Mouse (Mus musculus): ENCODE data around the gene Wrb. TPM values are rescaled to one million over a fixed set of nuclear protein-coding genes. Genes with fewer than 3 reads are reported as not detected.

The Wrb gene
- polyA plus RNA-seq, 1 experiment from 2014 or later = 214 TPM

GRCm38 (mm10) chr16:96165723-96166264 lies 20.6 kb downstream of the Wrb start:
- no peak for ATAC-seq (ENCODE audit: low FRiP score)
- no peak overlapping the region for H3K4me2 ChIP-seq (replicated peaks)
- no peak overlapping the region for H3K27ac ChIP-seq
- H3K36me3 ChIP-seq (replicated peaks; ENCODE audit: control insufficient read depth, insufficient read depth) = no peaks in the 10 kb centered on the region
- H3K9me3 ChIP-seq (ENCODE audit: control insufficient read depth, low read length) = no peaks in the 10 kb centered on the region
- WGBS = 82% methylated on average over 4 of the region's 4 CpGs
- H3K4me1 ChIP-seq (replicated peaks; ENCODE audit: control insufficient read depth, insufficient read depth, low read length) = no peaks in the 10 kb centered on the region
- H3K27me3 ChIP-seq (ENCODE audit: control insufficient read depth, insufficient read depth, low read length) = no peaks in the 10 kb centered on the region
- DNase-seq (ENCODE audit: low spot score) = no peak
- H3K9ac ChIP-seq = no peak overlapping the region
- H3K4me3 ChIP-seq (replicated peaks; ENCODE audit: low read length) = no peak overlapping the region

GRCm38 (mm10) chr16:96168837-96169236 lies 23.6 kb downstream of the Wrb start:
- ATAC-seq (ENCODE audit: low FRiP score) (no peak), DNase-seq (ENCODE audit: low spot score) (no peak)
- Histone ChIP-seq H3K9ac (no peak overlapping the region), H3K27ac (no peak overlapping the region), H3K9me3 (ENCODE audit: control insufficient read depth, low read length) (no peaks in the 10 kb centered on the region), H3K36me3 (replicated peaks; ENCODE audit: control insufficient read depth, insufficient read depth) (no peaks in the 10 kb centered on the region), H3K4me1 (replicated peaks; ENCODE audit: control insufficient read depth, insufficient read depth, low read length) (no peaks in the 10 kb centered on the region), H3K27me3 (ENCODE audit: control insufficient read depth, insufficient read depth, low read length) (no peaks in the 10 kb centered on the region), H3K4me2 (replicated peaks) (no peak overlapping the region), H3K4me3 (replicated peaks; ENCODE audit: low read length) (no peak overlapping the region)
- whole genome bisulfite sequencing = 88% methylated on average over 4 of the region's 4 CpGs

GRCm38 (mm10) chr16:96173648-96174047 lies 28.4 kb downstream of the Wrb start:
- Histone ChIP-seq H3K27me3 (ENCODE audit: control insufficient read depth, insufficient read depth, low read length) (no peaks in the 10 kb centered on the region), H3K9me3 (ENCODE audit: control insufficient read depth, low read length) (no peaks in the 10 kb centered on the region), H3K4me1 (replicated peaks; ENCODE audit: control insufficient read depth, insufficient read depth, low read length) (no peaks in the 10 kb centered on the region), H3K4me3 (replicated peaks; ENCODE audit: low read length) (no peak overlapping the region), H3K36me3 (replicated peaks; ENCODE audit: control insufficient read depth, insufficient read depth) (no peaks in the 10 kb centered on the region), H3K27ac (no peak overlapping the region), H3K4me2 (replicated peaks) (no peak overlapping the region), H3K9ac (no peak overlapping the region)
- no peak for DNase-seq (ENCODE audit: low spot score)
- no peak for ATAC-seq (ENCODE audit: low FRiP score)
- 80% methylated on average over 8 of the region's 8 CpGs for WGBS

- no peak for ATAC-seq (ENCODE audit: low FRiP score)
- H3K4me2 ChIP-seq (replicated peaks) = no peak overlapping the region
- WGBS = 44% methylated on average over 2 of the region's 2 CpGs
- H3K27ac ChIP-seq = no peak overlapping the region
- H3K9me3 ChIP-seq (ENCODE audit: control insufficient read depth, low read length) = no peaks in the 10 kb centered on the region
- H3K27me3 ChIP-seq (ENCODE audit: control insufficient read depth, insufficient read depth, low read length) = no peaks in the 10 kb centered on the region
- no peaks in the 10 kb centered on the region for H3K4me1 ChIP-seq (replicated peaks; ENCODE audit: control insufficient read depth, insufficient read depth, low read length)
- no peak overlapping the region for H3K4me3 ChIP-seq (replicated peaks; ENCODE audit: low read length)
- H3K9ac ChIP-seq = no peak overlapping the region
- no peaks in the 10 kb centered on the region for H3K36me3 ChIP-seq (replicated peaks; ENCODE audit: control insufficient read depth, insufficient read depth)
- no peak for DNase-seq (ENCODE audit: low spot score)
Observed at GRCm38 (mm10) chr16:96175399-96175798, 30.2 kb downstream of the Wrb start.

GRCm38 (mm10) chr16:96179156-96179555 lies 33.9 kb downstream of the Wrb start:
- H3K9ac ChIP-seq = no peak overlapping the region

GRCm38 (mm10) chr16:96187619-96188018 lies 42.4 kb downstream of the Wrb start:
- Histone ChIP-seq H3K4me1 (replicated peaks; ENCODE audit: control insufficient read depth, insufficient read depth, low read length) (peaks cover 6% of the 10 kb centered on the region; the same call in 1 of the 2 replicates), H3K9me3 (ENCODE audit: control insufficient read depth, low read length) (0 out of 2 replicates have a peak, but pooled peaks cover 3% of the 10 kb centered on the region), H3K4me3 (replicated peaks; ENCODE audit: low read length) (no peak overlapping the region), H3K27me3 (ENCODE audit: control insufficient read depth, insufficient read depth, low read length) (no peaks in the 10 kb centered on the region), H3K36me3 (replicated peaks; ENCODE audit: control insufficient read depth, insufficient read depth) (no peaks in the 10 kb centered on the region), H3K27ac (no peak overlapping the region), H3K9ac (no peak overlapping the region), H3K4me2 (replicated peaks) (no peak overlapping the region)
- DNase-seq (ENCODE audit: low spot score) = no peak
- no peak for ATAC-seq (ENCODE audit: low FRiP score)
- WGBS = 86% methylated on average over 5 of the region's 5 CpGs

More at GRCm38 (mm10) chr16:96179156-96179555, 33.9 kb downstream of the Wrb start:
- DNase-seq (ENCODE audit: low spot score) (no peak), ATAC-seq (ENCODE audit: low FRiP score) (no peak)
- H3K4me3 ChIP-seq (replicated peaks; ENCODE audit: low read length) = no peak overlapping the region
- H3K27me3 ChIP-seq (ENCODE audit: control insufficient read depth, insufficient read depth, low read length) = no peaks in the 10 kb centered on the region
- H3K4me1 ChIP-seq (replicated peaks; ENCODE audit: control insufficient read depth, insufficient read depth, low read length) = no peaks in the 10 kb centered on the region
- H3K36me3 ChIP-seq (replicated peaks; ENCODE audit: control insufficient read depth, insufficient read depth) = no peaks in the 10 kb centered on the region
- H3K4me2 ChIP-seq (replicated peaks) = no peak overlapping the region
- no peaks in the 10 kb centered on the region for H3K9me3 ChIP-seq (ENCODE audit: control insufficient read depth, low read length)
- H3K27ac ChIP-seq = no peak overlapping the region

GRCm38 (mm10) chr16:96191531-96192506 lies 46.6 kb downstream of the Wrb start, which contains the start of gene Lca5l:
Gene Lca5l, minus strand, starts transcription at chr16:96192271.
- Histone ChIP-seq H3K9ac (peak within 1 kb of the TSS; percentile 84), H3K4me1 (replicated peaks; ENCODE audit: control insufficient read depth, insufficient read depth, low read length) (peaks cover 6% of the 10 kb centered on the region; the same call in 1 of the 2 replicates), H3K27ac (peak within 1 kb of the TSS; percentile 80), H3K27me3 (ENCODE audit: control insufficient read depth, insufficient read depth, low read length) (no peaks in the 10 kb centered on the region), H3K36me3 (replicated peaks; ENCODE audit: control insufficient read depth, insufficient read depth) (no peaks in the 10 kb centered on the region), H3K4me2 (replicated peaks) (peak within 1 kb of the TSS; percentile 54), H3K9me3 (ENCODE audit: control insufficient read depth, low read length) (no peaks in the 10 kb centered on the region), H3K4me3 (replicated peaks; ENCODE audit: low read length) (peak within 1 kb of the TSS; percentile 86)
- WGBS = under 1% methylated on average over 76 of the region's 77 CpGs
- ATAC-seq (ENCODE audit: low FRiP score) (peak; percentile 98), DNase-seq (ENCODE audit: low spot score) (peak; percentile 100)

- Histone ChIP-seq H3K4me2 (replicated peaks) (peak within 1 kb of the TSS; percentile 47), H3K36me3 (replicated peaks; ENCODE audit: control insufficient read depth, insufficient read depth) (no peaks in the 10 kb centered on the region), H3K4me1 (replicated peaks; ENCODE audit: control insufficient read depth, insufficient read depth, low read length) (no peaks in the 10 kb centered on the region), H3K4me3 (replicated peaks; ENCODE audit: low read length) (peak within 1 kb of the TSS; percentile 13), H3K9ac (no peak within 1 kb of the TSS), H3K27ac (no peak within 1 kb of the TSS), H3K9me3 (ENCODE audit: control insufficient read depth, low read length) (no peaks in the 10 kb centered on the region), H3K27me3 (ENCODE audit: control insufficient read depth, insufficient read depth, low read length) (no peaks in the 10 kb centered on the region)
- ATAC-seq (ENCODE audit: low FRiP score) (0 out of 2 replicates have a peak, but pooled peaks have one; percentile 37), DNase-seq (ENCODE audit: low spot score) (no peak)
- WGBS = 9% methylated on average over 20 of the region's 20 CpGs
Observed at GRCm38 (mm10) chr16:96199913-96200701, 54.9 kb downstream of the Wrb start, which contains the start of gene Sh3bgr. Gene Sh3bgr, plus strand, starts transcription at chr16:96200450.

- H3K4me2 ChIP-seq (replicated peaks) = peak overlapping the region; percentile 47
Observed at GRCm38 (mm10) chr16:96200702-96201028, 55.5 kb downstream of the Wrb start.

More at GRCm38 (mm10) chr16:96200702-96201028, 55.5 kb downstream of the Wrb start:
- H3K27me3 ChIP-seq (ENCODE audit: control insufficient read depth, insufficient read depth, low read length) = no peaks in the 10 kb centered on the region
- H3K27ac ChIP-seq = no peak overlapping the region
- DNase-seq (ENCODE audit: low spot score) (no peak), ATAC-seq (ENCODE audit: low FRiP score) (no peak)
- no peaks in the 10 kb centered on the region for H3K9me3 ChIP-seq (ENCODE audit: control insufficient read depth, low read length)
- H3K4me1 ChIP-seq (replicated peaks; ENCODE audit: control insufficient read depth, insufficient read depth, low read length) = no peaks in the 10 kb centered on the region
- H3K36me3 ChIP-seq (replicated peaks; ENCODE audit: control insufficient read depth, insufficient read depth) = no peaks in the 10 kb centered on the region
- no peak overlapping the region for H3K9ac ChIP-seq
- peak overlapping the region; percentile 13 for H3K4me3 ChIP-seq (replicated peaks; ENCODE audit: low read length)
- 38% methylated on average over 9 of the region's 9 CpGs for WGBS
